Mouse (Mus musculus) E14TG2a.4 (cell line): ENCODE measurements around the gene Selenof.

Source experiments
- CTCF ChIP-seq: conservative IDR thresholded peaks from 2 replicates; pipeline ENCODE4 v1.5.1; 2014; ENCODE audit warnings: low read length
- NANOG ChIP-seq: IDR thresholded peaks from 2 replicates; pipeline ENCODE4 v1.6.1; 2014; ENCODE audit warnings: borderline replicate concordance, low read length, mixed read lengths
- POU5F1 ChIP-seq: IDR thresholded peaks from 2 replicates; pipeline ENCODE4 v1.6.1; 2014; ENCODE audit warnings: low read length, borderline replicate concordance

- TF ChIP-seq CTCF (no peak), POU5F1 (no peak), NANOG (no peak)
Observed at GRCm38 (mm10) chr3:144612382-144612781, 42.3 kb downstream of the Selenof start.
